Mouse (Mus musculus): ENCODE data around the gene Rcc1.
A peak's percentile ranks its signal among the peaks of the same experiment; 100 is the strongest.

The Rcc1 gene

GRCm38 (mm10) chr4:132353481-132353885, at the start of gene Rcc1:
TSS of gene Rcc1 (minus strand) at chr4:132353605.
- peak; percentile 81 for DNase-seq

GRCm38 (mm10) chr4:132401016-132401415, 47.6 kb upstream of the Rcc1 start:
- DNase-seq: no peak

DNA sequence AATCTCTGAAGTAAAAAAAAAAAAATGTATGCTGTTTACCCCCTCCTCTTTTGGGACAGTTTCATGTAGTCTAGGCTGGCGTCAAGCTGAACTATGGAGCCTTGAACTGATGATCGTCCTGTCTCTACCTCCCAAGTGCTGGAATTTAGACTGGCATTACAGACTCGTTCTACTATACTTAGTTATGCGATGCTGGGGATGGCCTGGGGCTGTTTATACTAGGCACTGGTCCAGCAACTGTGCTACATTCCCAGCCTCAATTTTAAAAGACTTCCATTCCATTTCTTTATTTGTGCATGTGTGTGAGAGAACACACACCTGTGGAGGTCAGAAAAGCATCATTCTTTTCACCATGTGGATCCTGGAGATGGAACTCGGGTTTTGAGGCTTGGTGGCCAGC, 45.5 kb upstream of the Rcc1 start:
- DNase-seq: no peak

GRCm38 (mm10) chr4:132398045-132398774, 44.8 kb upstream of the Rcc1 start:
- no peak for DNase-seq

- DNase-seq: no peak
Observed at GRCm38 (mm10) chr4:132397120-132397519, 43.7 kb upstream of the Rcc1 start.

DNA sequence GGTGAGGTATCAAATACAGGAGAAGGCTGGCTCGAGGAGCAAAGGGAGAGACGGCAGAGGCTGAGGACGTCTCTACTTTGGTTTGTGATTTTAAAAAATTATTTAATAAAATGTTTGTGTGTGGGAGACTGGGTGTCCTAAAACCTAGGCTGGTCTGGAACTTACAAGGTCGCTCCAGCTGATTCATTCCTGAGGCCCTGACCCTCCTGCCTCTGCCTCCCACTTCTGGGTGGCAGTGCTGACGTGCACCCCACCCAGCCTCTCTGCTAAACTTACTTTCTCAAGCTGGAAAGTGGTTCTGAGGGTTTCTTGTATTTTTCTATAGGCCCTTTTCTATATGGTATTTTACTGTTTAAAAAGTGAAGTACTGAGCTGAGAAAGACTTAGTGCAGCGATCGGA, 42.8 kb upstream of the Rcc1 start:
- DNase-seq: no peak

DNA sequence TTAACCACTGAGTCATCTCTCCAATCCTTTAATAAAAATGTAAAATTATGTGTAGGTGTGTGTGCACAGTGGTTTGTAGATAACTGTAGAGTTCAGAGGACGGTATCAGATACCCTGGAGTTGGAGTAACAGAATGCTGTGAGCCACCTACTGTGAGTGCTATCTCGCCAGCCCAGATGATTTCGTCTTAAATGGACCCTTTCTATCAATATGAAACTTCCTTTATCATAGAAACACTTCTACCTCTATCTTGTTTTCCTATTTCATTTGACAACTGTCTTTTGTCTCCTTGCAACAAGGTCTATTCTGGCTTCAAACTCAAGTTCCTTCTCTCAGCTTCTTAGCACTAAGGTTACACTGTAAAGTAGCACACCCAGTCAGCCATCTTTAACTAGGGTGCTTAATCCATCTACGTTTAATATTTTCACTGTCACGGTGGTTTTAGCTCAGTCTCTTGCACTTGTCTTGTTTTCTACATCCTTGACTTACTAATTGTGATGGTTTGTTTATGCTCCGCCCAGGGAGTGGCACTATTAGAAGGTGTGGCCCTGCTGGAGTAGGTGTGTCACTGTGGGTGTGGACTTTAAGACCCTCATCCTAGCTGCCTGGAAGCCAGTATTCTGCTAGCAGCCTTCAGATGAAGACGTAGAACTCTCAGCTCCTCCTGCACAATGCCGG, 37.8 kb upstream of the Rcc1 start:
- no peak for DNase-seq

DNA sequence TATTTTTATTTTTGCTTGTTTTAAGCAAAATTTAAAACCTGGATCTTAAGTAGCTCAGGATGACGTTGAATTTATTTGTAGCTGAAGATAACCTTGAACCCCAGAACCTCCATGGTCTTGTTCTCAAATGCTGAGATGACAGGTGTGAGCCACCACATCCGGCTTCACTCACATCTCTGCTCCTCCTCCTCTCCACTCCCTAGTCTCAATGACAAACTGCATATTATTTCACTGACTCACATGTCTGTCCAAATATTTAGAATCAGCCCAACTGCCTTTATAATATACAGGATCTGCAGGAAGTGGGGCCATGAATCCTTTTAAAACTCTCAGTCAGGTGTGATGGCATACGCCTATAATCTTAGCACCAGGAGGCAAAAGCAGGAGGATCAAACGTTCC, 35.9 kb upstream of the Rcc1 start:
- DNase-seq: no peak

GRCm38 (mm10) chr4:132387617-132388016, 34.2 kb upstream of the Rcc1 start:
- no peak for DNase-seq

DNA sequence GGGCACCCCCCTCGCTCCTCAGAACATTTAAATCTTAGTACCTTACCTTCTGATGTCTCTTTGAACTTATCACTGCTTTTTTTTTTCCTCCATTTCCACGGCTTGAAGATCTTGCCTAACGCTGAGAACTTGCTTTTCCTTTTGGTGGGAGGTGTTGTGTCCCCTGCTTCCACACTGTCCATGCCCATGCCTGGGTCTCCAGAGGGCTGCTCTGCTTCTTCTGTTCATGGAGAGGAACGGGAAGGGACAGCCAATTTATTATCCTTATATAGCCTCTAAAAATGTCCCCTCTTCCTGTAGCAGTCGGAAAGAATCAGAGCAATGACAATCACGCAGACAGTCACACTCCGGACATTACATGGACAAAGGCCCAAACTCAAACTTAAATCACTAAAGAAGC, 33.4 kb upstream of the Rcc1 start:
- no peak for DNase-seq

GRCm38 (mm10) chr4:132385771-132386410, 32.5 kb upstream of the Rcc1 start:
- DNase-seq: no peak

DNA sequence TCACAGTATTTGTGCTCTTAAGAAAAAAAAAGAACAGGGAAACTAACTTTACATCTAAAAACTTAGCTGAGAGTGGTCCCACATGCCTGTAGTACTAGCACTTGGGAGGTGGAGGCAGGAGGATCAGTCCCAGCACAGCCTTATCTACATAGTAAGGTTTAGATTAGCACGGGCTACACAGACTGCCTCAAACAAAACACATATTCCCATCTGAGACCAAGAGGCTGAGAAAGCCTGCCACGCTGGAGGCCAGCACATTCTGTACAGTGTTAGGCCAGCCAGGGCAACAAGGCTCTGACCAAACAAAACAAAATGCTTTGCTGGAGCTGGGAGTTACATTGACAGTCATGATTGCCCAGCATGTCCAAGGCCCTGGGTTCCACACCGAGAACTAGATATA, 30.1 kb upstream of the Rcc1 start:
- DNase-seq: no peak

DNA sequence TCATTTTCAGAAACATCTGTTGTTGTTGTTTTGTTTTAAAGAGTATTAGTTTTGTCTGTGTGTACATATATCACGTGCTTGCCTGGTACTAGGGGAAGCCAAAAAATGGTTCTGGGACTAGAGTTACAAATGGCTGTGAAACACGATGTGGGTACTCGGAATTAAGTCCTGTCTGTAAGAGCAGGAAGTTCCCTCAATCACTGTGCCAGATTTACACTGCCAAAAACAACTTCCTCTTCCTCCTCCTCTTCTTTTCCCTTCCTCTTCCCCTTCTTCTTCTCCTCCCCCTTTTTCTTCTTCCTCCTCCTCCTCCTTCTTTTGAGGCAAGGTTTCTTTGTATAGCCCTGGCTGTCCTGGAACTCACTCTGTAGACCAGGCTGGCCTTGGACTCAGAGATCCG, 28.9 kb upstream of the Rcc1 start:
- no peak for DNase-seq

DNA sequence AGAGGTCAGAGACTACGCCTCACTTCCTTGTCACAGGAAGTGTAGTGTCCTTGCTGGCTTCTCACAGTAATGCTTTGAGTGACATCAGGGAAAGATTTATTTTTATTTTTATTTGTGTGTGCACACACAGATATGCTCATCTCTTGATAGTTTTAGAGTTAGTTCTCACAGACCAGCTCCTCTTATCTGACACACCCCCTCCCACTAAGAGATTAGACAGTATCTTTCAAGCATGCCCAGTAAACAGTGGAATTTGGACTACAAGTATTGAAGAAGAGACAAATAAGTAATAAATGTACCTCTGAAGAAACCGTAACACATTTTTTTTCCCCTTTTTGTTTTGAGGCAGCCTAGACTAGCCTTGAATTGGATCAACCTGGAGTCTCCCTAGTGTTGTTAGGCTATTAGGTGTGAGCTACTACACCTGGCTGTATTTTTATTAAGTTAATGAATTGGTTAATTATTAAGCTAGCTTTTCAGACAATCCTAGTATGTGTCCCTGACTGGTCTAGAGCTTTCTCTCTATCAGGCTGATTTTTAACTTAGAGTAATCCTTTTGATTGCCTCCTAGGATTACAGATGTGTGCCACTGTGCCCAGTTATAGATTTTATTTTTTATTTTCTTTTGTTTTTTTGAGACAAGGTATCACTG, 27.7 kb upstream of the Rcc1 start:
- DNase-seq: no peak

DNA sequence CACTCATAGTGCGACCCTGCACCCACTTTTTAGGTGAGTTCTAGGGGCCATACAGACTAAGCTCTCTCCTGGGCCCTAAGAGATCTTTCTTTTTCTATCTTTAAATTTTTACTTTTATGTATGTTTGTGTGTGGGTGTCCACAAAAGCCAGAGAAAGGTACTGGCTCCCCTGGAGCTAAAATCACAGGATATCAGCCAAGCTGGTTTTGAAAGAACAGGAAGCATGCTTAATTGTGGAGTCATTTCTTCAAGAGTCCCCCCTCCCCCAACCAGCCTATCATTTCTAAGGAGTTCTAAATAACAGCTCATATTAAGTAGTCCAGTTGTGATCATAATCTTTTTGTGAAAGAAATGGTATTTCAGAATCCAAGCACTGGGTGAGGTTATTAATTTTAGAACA, 20.4 kb upstream of the Rcc1 start:
- no peak for DNase-seq

- DNase-seq: no peak
Observed at GRCm38 (mm10) chr4:132369953-132370750, 16.7 kb upstream of the Rcc1 start.

DNA sequence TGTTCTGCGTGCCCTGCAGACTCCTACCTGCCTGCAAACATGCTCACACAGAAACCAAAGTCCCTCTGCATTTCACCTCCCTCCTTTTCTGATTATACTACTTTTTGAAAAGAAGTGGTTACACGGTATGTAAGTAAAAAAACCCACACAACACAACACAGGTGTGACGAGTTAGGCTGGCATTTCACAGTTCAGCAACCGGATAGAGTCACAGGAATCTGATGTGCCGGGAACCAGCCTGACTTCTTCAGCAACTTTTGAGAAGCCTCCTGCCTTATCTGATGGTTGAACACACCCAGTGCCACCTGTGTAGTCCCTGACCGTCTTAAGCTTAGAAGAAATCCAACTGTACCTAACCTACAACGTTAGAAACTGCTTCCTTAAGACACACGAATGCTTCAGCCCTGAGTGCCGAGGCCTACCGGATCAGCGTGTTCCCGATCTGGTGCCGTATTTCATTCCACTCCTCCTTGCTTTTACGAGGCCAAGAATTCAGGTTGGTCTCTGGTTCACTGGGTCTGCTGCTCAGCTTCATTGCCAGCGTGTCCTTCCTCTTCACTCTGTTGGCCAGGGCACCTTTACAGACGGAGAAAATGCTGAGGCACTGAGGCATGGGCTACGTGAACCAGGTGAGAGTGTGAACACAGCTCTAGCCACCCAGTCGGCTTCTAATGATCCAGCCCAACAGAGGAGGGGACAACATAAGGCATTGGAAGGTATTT, 14.2 kb upstream of the Rcc1 start:
- DNase-seq: no peak

DNA sequence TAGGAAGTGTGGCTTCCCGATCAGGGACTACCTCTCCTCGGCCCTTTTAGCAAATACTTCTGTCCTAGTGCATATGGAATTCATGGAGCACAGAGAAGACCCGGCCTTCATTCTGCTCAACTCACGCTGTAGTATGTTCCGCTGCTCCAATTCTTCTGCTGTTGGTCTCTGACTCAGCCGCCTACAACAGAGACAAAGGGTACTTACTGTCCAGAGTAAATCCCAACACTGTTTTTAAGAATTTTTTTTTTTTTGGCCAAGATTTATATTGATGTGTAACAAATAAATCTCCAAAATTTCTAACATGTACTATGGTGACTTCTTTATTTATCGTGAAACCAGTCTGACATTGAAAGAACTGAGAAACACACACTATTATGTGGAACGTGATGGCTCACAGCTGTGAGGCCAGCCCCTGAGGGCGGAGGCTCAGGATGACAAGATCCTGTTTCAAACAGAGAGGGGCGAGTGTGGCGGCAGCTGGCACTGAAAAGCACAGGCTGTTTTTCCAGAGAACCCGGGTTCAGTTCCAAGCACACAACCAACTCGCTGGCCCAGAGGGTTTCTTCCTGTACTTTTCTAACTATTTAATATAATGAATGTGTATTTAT, 12.2 kb upstream of the Rcc1 start:
- DNase-seq: no peak

DNA sequence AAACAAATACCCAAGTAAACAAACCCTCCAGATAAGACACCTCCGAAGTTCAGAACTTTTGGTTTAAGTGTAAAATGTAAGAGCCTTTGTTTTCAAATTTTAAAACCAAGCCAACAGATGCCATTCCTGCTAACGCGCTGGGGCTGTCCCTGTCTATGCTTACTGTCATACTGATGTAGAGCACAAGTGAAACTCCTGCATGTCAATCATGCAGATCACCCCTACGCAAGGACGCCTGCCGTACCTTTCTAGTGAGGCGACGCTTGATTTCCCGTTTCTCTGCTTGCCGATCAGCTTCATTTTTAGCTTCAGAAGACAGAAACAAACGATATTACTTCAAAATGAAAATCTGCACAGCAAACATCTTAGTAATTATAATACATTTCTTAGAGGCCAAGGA, 10.1 kb upstream of the Rcc1 start:
- no peak for DNase-seq

- no peak for DNase-seq
Observed at GRCm38 (mm10) chr4:132359510-132359909, 6.1 kb upstream of the Rcc1 start.

DNA sequence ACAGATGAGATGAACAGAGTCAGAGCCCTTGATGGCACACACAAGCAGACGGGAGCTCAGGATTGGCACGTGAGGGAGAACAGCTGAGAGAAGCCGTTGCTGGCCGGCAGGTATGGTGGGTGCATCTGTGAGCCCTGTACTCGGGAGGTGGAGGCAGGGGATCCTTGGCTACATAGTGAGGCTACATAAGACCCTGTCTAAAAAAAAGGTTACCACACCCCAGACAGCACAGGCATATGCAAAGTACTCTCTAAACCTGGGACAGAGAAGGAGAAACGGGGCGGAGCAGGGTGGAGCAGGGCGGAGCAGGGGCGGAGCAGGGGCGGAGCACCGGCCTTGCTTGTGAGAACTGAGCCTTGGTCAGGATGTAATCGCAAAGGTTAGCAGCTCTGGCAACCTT, 2.8 kb upstream of the Rcc1 start:
- DNase-seq: peak; percentile 20

DNA sequence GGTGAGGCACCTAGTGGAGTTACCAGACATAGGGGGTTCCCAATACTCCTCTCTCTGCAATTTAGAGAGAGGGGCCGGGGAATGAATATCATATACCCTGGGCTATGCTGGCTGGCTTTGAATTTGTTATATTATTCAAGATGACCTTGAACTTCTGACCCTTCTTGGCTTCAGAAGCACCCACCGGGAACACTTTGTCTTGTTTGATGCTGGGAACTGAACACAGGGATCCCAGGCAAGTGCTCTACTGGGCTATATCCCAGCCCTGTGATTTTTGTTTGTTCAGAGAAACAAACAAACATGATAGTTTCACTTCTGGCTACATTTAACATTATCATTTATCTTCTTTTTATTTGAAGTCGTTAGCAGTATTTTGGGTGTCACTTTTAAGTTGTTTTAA, 2.0 kb upstream of the Rcc1 start:
- no peak for DNase-seq

Measured in right cerebral cortex, postnatal 14 days (tissue).